Mouse (Mus musculus): ENCODE measurements at regions not wholly inside any gene's neighbourhood (a gene's known extent, or its start where the extent isn't known, plus 50 kb on each side); places are given as distances from the start of the nearest gene placed in this dataset.

- TF ChIP-seq CTCF (IDR thresholded peaks at IDR 0.05; ENCODE audit: borderline replicate concordance, insufficient read depth, low read depth, low read length) (no peak), POLR2A (IDR thresholded peaks at IDR 0.05; ENCODE audit: borderline replicate concordance, insufficient read depth, low read length) (no peak)
Measured at GRCm38 (mm10) chr3:22008432-22008831, 68.0 kb upstream of the Tbl1xr1 start.
